Mouse (Mus musculus) thymus, adult 2 months (tissue): ENCODE measurements around the gene Il9.

Experiments used
- CTCF ChIP-seq: fragments of 200-500 bp; IDR thresholded peaks from 2 replicates; pipeline ENCODE4 v1.5.1; 2012; ENCODE audit warnings: mild to moderate bottlenecking, control low read depth, low read length, moderate library complexity, borderline replicate concordance; ENCODE audit not compliant: control insufficient read depth, poor library complexity, insufficient read depth; ENCODE audit errors: extremely low read depth
- POLR2A ChIP-seq: fragments of 200-500 bp; IDR thresholded peaks from 2 replicates; pipeline ENCODE4 v1.6.1; 2012; ENCODE audit warnings: mild to moderate bottlenecking, low read length, control low read depth, moderate library complexity; ENCODE audit not compliant: control insufficient read depth, poor library complexity, insufficient read depth; ENCODE audit errors: extremely low read depth

GRCm38 (mm10) chr13:56513595-56513994 is 31.5 kb upstream of the Il9 start:
- TF ChIP-seq POLR2A (no peak), CTCF (no peak)
